ENCODE assay signal across 19 mouse cellular contexts in genomic region chr11:106286987-106287386, GRCm38 (mm10). TPM values are rescaled to one million over a fixed set of nuclear protein-coding genes. Genes with fewer than 3 reads are reported as not detected.
DNase-seq lines count a peak whose midpoint lies in the region; ATAC-seq lines count a peak whose summit lies in the region.
"Had no signal": no experiment of that assay in that cellular context is flagged by ENCODE, and none has a peak within 500 bp of the region (broad histone marks: within the 10 kb centered on the region; RNA-seq: fewer than 3 reads in every experiment).

No protein-coding gene starts in this region.

- no peak overlapping the region; the same call in 1 of the 2 replicates for H3K9ac ChIP-seq in limb, embryonic 13.5 days
- H3K9ac ChIP-seq in embryonic facial prominence, embryonic 14.5 days (ENCODE audit: low read depth, low read length) = no peak overlapping the region

- DNase-seq in limb, embryonic 10.5 days (ENCODE audit: low spot score) = no peak
- DNase-seq in NIH3T3 (ENCODE audit: low read depth) = peak; percentile 54
- DNase-seq in cerebellum, adult 11-12 months = peak; percentile 89
- peak; percentile 89 for DNase-seq in embryonic facial prominence, embryonic 14.5 days (ENCODE audit: low spot score)
- no peak for DNase-seq in heart, adult 9 months (ENCODE audit: low spot score in 2 of 2)
- no peak for DNase-seq in layer of hippocampus, adult 8-10 months (ENCODE audit: low spot score in 2 of 2)
- DNase-seq: kidney, postnatal 25 days; right cerebral cortex, postnatal 25 days; thymus, adult 2 months had no signal

- H3K27me3 ChIP-seq in limb, embryonic 13.5 days = no peaks in the 10 kb centered on the region
- H3K27me3 ChIP-seq in limb, embryonic 10.5 days (ENCODE audit: low read depth, poor library complexity, severe bottlenecking) = no peaks in the 10 kb centered on the region
- no peaks in the 10 kb centered on the region for H3K27me3 ChIP-seq in embryonic facial prominence, embryonic 14.5 days (replicated peaks; ENCODE audit: control insufficient read depth, insufficient read depth, low read length)

- ATAC-seq in limb, embryonic 13.5 days (ENCODE audit: low FRiP score, low read depth) = no peak
- peak; percentile 57; the same call in 1 of the 2 replicates for ATAC-seq in embryonic facial prominence, embryonic 14.5 days (ENCODE audit: low read depth)
- ATAC-seq: lung, postnatal 0 days had no signal

- H3K4me3 ChIP-seq in limb, embryonic 13.5 days = no peak overlapping the region
- no peak overlapping the region for H3K4me3 ChIP-seq in limb, embryonic 10.5 days
- H3K4me3 ChIP-seq in embryonic facial prominence, embryonic 14.5 days (ENCODE audit: low read depth, low read length) = no peak overlapping the region
- H3K4me3 ChIP-seq: midbrain, embryonic 10.5 days had no signal

- no peaks in the 10 kb centered on the region for H3K9me3 ChIP-seq in limb, embryonic 13.5 days
- H3K9me3 ChIP-seq in limb, embryonic 10.5 days (replicated peaks) = no peaks in the 10 kb centered on the region
- H3K9me3 ChIP-seq in embryonic facial prominence, embryonic 14.5 days (ENCODE audit: control insufficient read depth, low read length) = no peaks in the 10 kb centered on the region
- H3K9me3 ChIP-seq: midbrain, embryonic 10.5 days had no signal

- H3K36me3 ChIP-seq in limb, embryonic 13.5 days = no peaks in the 10 kb centered on the region
- H3K36me3 ChIP-seq in limb, embryonic 10.5 days = no peaks in the 10 kb centered on the region
- no peaks in the 10 kb centered on the region for H3K36me3 ChIP-seq in embryonic facial prominence, embryonic 14.5 days (ENCODE audit: control insufficient read depth, insufficient read depth, low read length)
- H3K36me3 ChIP-seq: midbrain, embryonic 10.5 days had no signal

- no peak overlapping the region for H3K4me2 ChIP-seq in limb, embryonic 13.5 days (replicated peaks)
- H3K4me2 ChIP-seq in embryonic facial prominence, embryonic 14.5 days (ENCODE audit: low read depth, low read length) = no peak overlapping the region

- 57% methylated on average over 11 of the region's 11 CpGs for WGBS in limb, embryonic 13.5 days
- WGBS in limb, embryonic 10.5 days = 84% methylated on average over 11 of the region's 11 CpGs
- 51% methylated on average over 11 of the region's 11 CpGs for WGBS in embryonic facial prominence, embryonic 14.5 days

- peak overlapping the region; percentile 55; the same call in 1 of the 2 replicates for H3K27ac ChIP-seq in limb, embryonic 13.5 days
- H3K27ac ChIP-seq in limb, embryonic 10.5 days = no peak overlapping the region
- peak overlapping the region; percentile 84 for H3K27ac ChIP-seq in embryonic facial prominence, embryonic 14.5 days (replicated peaks; ENCODE audit: low read depth, low read length)
- H3K27ac ChIP-seq: midbrain, embryonic 10.5 days had no signal

- peaks cover 8% of the 10 kb centered on the region for H3K4me1 ChIP-seq in limb, embryonic 13.5 days
- H3K4me1 ChIP-seq in limb, embryonic 10.5 days = no peaks in the 10 kb centered on the region
- peaks cover 17% of the 10 kb centered on the region; the same call in 1 of the 2 replicates for H3K4me1 ChIP-seq in embryonic facial prominence, embryonic 14.5 days (ENCODE audit: control insufficient read depth, insufficient read depth, low read length)

RNA-seq across cellular contexts. Expression of gene Tcam1, which starts 10.5 kb away (rescaled TPM):
- polyA plus RNA-seq in limb, embryonic 13.5 days (2015; fragmentation: Nextera tagmentation; extraction: Ambion mirVana) = 0.34 and 0.43 TPM in 2 replicates
- polyA plus RNA-seq in limb, embryonic 10.5 days (2016; fragmentation: Nextera tagmentation; extraction: Ambion mirVana) = 0.18 and 0.36 TPM in 2 replicates
- 0.24 and 0.74 TPM in 2 replicates for polyA plus RNA-seq in embryonic facial prominence, embryonic 14.5 days (2014; fragmentation: Nextera tagmentation; extraction: Ambion mirVana)
- under 1 TPM in 2 of 4 experiments, not detected in 2; 0.16 to 0.20 TPM for total RNA-seq in layer of hippocampus, adult 8-10 months (2022)
- total RNA-seq: liver, adult 2 months had no signal
- polyA plus RNA-seq: liver, adult 2 months had no signal

RNA-seq across cellular contexts. Expression of gene Smarcd2, which starts 14.2 kb away (rescaled TPM):
- 82.6 and 82.7 TPM in 2 replicates for polyA plus RNA-seq in limb, embryonic 13.5 days (2015; fragmentation: Nextera tagmentation; extraction: Ambion mirVana)
- 66.4 and 72.6 TPM in 2 replicates for polyA plus RNA-seq in limb, embryonic 10.5 days (2016; fragmentation: Nextera tagmentation; extraction: Ambion mirVana)
- 87.6 and 102 TPM in 2 replicates for polyA plus RNA-seq in embryonic facial prominence, embryonic 14.5 days (2014; fragmentation: Nextera tagmentation; extraction: Ambion mirVana)
- total RNA-seq in layer of hippocampus, adult 8-10 months (2022) = 10 to 100 TPM; 29.1 to 34.7 (median 31.2) TPM

RNA-seq across cellular contexts. Expression of gene Gh, which starts 14.7 kb away (rescaled TPM):
- polyA plus RNA-seq in limb, embryonic 13.5 days (2015; fragmentation: Nextera tagmentation; extraction: Ambion mirVana) = not detected in 2 replicates
- not detected in 2 replicates for polyA plus RNA-seq in limb, embryonic 10.5 days (2016; fragmentation: Nextera tagmentation; extraction: Ambion mirVana)
- not detected in 2 replicates for polyA plus RNA-seq in embryonic facial prominence, embryonic 14.5 days (2014; fragmentation: Nextera tagmentation; extraction: Ambion mirVana)
- total RNA-seq in layer of hippocampus, adult 8-10 months (2022) = 1 to 10 TPM in 1 of 4 experiments, under 1 TPM in 1, not detected in 2; 0.57 to 1.7 TPM
- total RNA-seq: adrenal gland, adult 18-20 months; liver, adult 2 months had no signal
- polyA plus RNA-seq: embryonic facial prominence, embryonic 11.5 days; gonadal fat pad, adult 2 months; heart, embryonic 14.5 days; hindbrain, embryonic 11.5 days; intestine, embryonic 14.5 days; liver, adult 2 months; lung, postnatal 0 days; midbrain, embryonic 10.5 days had no signal

RNA-seq across cellular contexts. Expression of gene Cd79b, which starts 27.6 kb away (rescaled TPM):
- 1.6 and 2.9 TPM in 2 replicates for polyA plus RNA-seq in limb, embryonic 13.5 days (2015; fragmentation: Nextera tagmentation; extraction: Ambion mirVana)
- polyA plus RNA-seq in limb, embryonic 10.5 days (2016; fragmentation: Nextera tagmentation; extraction: Ambion mirVana) = 2.4 and 2.6 TPM in 2 replicates
- 3.2 and 3.7 TPM in 2 replicates for polyA plus RNA-seq in embryonic facial prominence, embryonic 14.5 days (2014; fragmentation: Nextera tagmentation; extraction: Ambion mirVana)
- total RNA-seq in layer of hippocampus, adult 8-10 months (2022) = under 1 TPM in 1 of 4 experiments, not detected in 3; 0.39 TPM

RNA-seq across cellular contexts. Expression of gene Psmc5, which starts 31.0 kb away (rescaled TPM):
- polyA plus RNA-seq in limb, embryonic 13.5 days (2015; fragmentation: Nextera tagmentation; extraction: Ambion mirVana) = 320 and 338 TPM in 2 replicates
- polyA plus RNA-seq in limb, embryonic 10.5 days (2016; fragmentation: Nextera tagmentation; extraction: Ambion mirVana) = 415 and 441 TPM in 2 replicates
- polyA plus RNA-seq in embryonic facial prominence, embryonic 14.5 days (2014; fragmentation: Nextera tagmentation; extraction: Ambion mirVana) = 231 and 259 TPM in 2 replicates
- total RNA-seq in layer of hippocampus, adult 8-10 months (2022) = 100 to 1,000 TPM; 164 to 180 (median 176) TPM

Comparison
In these comparisons a context has a peak if more than half of its experiments do, and no peak if none do; other contexts are left out.
1. DNase-seq: peak in NIH3T3 (single experiment), cerebellum, adult 11-12 months (single experiment) and embryonic facial prominence, embryonic 14.5 days (single experiment); none in limb, embryonic 10.5 days (single experiment), heart, adult 9 months (0 of 2) and layer of hippocampus, adult 8-10 months (0 of 2).